Mouse (Mus musculus): ENCODE measurements around the gene Pik3c2g. TPM values are rescaled to one million over a fixed set of nuclear protein-coding genes. Genes with fewer than 3 reads are reported as not detected.

The Pik3c2g gene
- polyA plus RNA-seq (2012; rRNA removed) = 0.96 and 1.2 TPM in 2 replicates

DNA sequence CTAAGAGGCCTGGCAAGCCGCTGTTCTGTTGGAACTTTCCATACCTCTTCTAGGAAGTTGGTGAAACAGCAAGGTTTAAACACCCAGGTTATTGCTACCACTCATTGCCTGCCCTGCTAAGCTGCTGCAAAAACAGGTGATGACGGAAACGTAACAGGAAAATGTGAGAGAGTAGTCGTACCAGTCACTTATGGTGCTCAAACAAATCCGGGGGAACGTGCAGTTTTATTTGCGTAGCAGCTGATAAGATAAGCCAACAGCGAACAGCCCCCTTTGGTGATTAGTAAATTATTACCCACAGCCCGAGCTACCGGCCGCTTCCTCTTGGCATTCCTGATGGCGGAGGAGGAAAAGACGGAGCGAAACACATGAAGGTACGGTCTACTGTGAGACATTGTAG, at the start of gene Pik3c2g:
TSS of gene Pik3c2g (plus strand) at position 330 of the 400 bp plus-strand sequence.

Other genes starting within 250 kb of the Pik3c2g start
- gene Rergl, start 85.2 kb upstream of the Pik3c2g start, polyA plus RNA-seq (2012; rRNA removed) = 0.23 TPM in 1 of 2 replicates, not detected in the other

Data from ovary, adult 2 months (tissue).